Mouse (Mus musculus) heart, adult 9 months (tissue): ENCODE measurements around the gene Wdr1.
"Not testable (repeated sequence)": the region's sequence is repeated elsewhere in the genome, so short reads cannot be mapped to it uniquely, and the experiment has no call there.

ENCODE experiments used
- DNase-seq, 2 experiments: peaks; one replicate each; pipeline ENCODE4 v3.0.0; 2022; ENCODE audit warnings: low spot score in 2 of 2

Wdr1 gene

DNA sequence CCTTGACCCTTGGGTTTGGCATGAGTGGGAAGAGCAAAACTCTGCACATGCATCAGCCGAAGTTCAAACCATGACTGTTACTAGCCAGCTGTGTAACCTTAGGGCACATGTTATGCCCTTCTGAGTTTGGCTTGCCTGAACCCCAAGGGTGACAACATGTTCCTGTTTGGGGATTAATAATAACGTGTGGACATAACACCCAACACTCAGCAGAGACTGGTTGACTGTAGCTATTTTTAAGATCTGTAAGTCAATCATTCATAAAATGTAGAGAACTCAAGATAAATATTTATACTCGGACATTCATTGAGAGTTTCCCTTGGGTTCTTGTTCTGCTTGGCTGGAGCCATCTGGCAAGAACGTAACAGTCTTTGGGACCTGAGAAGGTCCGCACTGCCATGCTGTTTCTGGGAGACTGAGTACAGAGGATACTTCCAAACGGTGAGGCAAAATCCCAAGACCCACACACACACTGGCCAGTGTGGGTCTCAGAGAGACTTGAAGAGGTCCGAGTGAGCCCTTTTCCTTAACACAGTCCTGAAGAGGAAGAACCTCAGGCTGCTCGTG is 66.4 kb downstream of the Wdr1 start:
- no peak for DNase-seq

DNA sequence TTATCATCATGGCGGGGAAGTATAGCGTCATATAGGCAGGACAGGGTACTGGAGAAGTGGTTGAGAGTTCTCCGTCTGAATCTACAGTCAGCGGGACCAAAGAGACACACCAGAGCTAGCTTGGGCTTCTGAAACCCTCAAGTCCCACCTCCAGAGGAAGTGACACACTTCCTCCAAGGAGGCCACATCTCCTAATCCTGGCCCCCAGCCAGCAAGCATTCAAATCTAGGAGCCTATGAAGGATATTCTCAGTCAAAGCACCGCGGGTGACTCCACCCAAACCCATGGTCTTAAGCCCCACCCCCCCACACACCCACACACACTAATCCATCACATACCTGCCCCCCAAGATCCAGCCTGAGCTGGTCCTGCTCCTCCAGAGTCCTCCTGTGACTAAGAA is 69.1 kb downstream of the Wdr1 start:
- DNase-seq, result no peak

DNA sequence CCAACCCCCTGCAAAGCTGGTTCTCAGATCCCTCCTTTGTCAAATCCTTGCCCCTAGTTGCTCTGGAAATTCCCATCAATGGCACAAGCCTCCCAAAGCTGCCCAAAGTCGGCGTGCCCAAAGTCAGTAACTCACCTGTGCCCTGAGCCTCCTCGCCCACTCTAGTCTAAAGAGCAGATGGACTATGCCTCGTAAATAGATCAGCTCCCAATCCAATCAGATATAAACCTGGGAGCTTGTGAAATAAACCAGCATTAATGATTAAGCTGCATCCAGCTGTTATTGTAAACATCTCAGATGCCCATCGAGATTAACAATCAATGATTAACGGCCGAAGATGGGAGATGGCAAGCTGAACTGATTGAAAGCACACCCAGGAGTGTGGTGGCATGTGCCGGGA is 71.3 kb downstream of the Wdr1 start:
- DNase-seq, result no peak

DNA sequence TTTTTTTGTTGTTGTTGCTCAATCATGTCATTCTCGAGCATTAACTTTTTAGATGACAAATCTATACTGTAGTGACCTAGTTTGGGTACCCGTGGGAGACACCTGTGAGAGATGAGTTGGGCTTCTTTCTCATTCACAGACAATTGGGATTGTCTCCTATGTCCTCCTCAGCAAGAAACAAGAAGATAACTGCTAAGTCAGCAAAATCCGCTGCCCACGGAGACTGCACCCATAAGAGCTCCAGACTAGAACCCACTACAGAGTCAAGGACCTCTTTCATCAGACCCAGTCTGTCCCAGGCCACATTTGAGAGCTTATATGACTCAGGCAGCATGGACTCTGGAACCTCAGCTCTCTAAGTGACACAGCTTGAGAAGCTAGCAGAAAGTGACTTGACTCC is 73.3 kb downstream of the Wdr1 start:
- DNase-seq, result no peak

DNA sequence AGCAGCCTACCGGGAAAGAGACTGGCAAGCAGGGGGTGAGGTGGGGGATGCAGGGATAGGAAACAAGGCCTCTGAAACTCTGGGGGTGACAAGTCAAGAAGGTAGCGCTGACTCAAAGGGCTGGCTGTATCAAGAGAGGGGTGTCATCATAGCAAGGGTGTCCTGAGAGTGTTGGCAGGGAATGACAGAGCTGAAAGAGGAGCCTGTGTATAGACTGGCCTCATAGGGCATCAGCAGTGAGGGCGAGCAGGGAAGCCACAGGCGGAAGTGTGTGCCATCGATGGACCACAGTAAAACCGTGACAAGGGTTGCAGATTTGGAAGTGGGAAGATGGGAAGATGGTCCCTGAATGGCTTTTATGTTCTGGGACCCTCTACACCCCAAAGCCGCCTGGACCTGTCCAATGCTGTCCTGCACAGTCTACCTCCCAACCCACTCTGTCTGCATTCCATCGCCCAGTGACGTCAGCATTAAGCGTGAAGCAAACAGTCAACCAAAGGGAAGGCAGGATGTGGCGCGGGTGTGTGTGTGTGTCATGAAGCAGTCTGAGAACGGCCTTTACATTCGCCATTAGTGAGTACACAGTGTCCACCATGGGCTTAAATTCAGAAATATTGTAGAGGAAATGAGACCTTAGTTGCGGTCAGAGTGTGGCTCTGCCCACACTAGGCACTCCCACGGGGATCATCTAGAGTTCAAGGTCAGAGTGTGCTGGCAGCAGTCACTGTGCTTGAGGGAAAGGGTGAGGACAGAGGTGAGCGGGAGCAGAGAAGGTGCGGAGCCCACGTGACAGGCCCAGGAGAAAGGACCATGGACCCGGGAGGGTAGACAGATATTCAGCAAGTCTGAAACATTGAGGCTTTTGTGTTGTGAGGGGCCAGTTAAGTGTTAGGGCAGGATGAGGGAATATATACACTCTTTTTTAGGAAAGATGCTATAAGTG is 74.1 kb downstream of the Wdr1 start:
- DNase-seq, result no peak

DNA sequence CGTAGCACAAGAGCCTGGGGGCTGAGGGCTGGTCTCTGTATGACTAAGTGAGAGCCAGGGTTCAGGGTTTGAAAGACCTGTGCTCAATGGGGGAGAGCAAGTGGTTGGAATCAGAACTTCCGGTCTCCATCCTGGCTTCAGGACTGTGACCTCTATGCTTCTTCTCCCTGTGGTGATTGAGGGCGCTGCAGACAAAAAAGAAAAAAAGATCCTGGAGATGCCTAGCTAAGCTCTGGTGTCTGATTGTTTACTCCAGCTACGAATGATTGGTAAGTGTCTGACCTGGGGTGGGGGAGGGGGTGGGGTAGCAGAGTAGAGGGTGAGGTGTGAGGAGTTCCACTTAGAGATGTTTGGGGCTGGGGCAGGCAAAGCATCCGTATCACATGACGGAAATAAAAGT is 75.0 kb downstream of the Wdr1 start:
- DNase-seq, result no peak

DNA sequence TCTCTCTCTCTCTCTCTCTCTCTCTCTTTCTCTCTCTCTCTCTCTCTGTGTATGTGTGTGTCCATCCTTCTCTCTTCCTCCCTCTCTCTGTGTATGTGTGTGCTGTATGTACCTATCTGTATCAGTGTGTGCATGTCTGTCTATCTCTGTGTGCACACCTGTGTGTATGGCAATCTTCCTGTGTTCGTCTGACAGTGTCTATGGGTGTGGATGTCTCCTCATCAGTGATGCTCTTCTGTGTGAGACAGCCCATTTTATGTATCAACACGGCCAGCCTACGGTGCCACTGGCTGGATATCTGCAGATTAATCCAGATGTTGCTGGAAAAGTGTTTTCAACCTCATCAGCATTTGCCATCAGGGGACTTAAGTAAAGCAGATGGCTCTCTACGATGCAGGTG is 75.8 kb downstream of the Wdr1 start:
- no peak for DNase-seq

DNA sequence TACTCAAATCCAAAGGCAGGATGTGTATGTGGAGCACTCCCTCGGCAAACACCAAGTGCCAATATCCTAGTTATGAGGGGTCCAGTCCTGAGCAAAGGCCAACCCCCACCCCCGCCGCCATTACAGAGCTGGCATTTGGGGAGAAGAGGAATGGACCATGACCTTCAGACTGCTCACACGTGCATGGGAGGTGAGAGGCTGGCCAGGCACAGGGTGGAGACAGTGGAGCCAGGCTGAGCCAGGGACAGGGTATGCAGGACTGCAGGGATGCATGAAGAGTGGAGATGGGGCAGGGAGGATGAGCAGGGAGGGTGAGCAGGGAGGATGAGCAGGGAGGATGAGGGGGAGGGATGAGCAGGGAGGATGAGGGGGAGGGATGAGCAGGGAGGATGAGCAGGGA is 77.1 kb downstream of the Wdr1 start:
- DNase-seq, result no peak

DNA sequence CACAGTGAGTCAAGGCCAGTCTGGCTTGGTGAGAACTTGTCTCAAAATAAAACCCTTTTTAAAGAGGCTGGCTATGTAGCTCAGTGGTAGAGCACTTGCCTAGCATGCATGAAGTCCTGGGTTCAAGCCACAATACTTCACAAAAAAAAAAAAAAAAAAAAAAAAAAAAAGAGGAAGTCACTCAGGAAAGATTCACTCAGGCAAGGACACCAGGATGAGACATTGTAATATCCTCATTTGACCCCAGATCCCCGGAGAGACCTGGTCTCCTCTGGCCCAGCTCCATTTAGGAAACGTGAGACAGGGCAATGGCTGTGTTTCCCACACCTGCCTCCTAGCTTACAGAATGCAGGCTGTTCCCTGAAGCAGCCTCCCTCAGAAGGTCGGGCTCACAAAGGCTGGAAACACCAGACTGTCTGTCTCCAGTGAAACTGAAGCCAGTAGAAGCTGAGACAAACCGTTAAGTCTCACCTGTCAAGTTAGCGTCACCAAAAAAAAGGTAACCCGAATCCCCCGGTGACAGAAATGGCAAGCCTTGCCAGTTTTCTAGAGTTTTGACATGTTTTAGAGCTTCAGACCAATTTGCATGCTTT is 79.4 kb downstream of the Wdr1 start:
- no peak for DNase-seq

DNA sequence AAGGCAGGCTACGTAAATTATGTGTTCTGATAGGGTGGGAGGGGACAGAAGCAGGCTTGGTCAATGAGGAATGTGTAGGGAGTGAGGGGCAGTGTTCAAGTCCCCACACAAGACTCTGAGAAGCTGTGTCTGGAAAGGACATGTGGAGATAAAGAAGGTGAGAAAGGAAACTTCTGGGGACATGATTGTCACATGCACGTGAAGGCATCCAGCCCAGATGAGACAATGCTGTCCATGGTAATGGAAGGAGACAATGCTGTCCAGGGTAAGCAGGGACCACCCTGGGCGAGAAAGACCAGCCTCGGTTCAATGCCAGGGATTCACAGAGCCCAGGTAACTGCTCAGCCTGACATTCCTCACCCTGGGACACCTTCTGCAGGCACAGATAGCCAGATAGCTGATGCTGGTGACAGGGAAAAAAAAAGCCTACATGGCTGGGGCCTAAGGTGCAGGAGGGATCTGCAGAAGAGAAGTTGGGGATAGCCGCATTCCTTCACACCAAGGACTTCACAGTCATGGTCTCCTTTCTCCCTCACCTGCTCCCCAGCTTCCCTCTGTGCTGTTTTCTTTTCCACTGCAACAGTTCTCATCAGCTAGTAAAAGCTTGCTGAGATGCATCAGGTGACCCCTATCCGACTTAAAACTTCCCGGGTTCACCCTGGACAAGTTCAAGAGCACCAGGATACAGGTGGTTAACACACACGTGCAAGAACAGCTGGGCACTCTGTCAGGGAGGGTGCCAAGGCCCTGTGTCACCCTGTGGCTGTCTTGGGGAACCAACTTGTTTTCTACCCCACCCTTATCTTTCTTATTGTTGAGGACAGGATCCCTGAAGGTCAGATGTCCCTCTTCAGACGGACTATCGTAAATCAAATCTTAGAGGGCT is 82.0 kb downstream of the Wdr1 start:
- DNase-seq, result no peak

DNA sequence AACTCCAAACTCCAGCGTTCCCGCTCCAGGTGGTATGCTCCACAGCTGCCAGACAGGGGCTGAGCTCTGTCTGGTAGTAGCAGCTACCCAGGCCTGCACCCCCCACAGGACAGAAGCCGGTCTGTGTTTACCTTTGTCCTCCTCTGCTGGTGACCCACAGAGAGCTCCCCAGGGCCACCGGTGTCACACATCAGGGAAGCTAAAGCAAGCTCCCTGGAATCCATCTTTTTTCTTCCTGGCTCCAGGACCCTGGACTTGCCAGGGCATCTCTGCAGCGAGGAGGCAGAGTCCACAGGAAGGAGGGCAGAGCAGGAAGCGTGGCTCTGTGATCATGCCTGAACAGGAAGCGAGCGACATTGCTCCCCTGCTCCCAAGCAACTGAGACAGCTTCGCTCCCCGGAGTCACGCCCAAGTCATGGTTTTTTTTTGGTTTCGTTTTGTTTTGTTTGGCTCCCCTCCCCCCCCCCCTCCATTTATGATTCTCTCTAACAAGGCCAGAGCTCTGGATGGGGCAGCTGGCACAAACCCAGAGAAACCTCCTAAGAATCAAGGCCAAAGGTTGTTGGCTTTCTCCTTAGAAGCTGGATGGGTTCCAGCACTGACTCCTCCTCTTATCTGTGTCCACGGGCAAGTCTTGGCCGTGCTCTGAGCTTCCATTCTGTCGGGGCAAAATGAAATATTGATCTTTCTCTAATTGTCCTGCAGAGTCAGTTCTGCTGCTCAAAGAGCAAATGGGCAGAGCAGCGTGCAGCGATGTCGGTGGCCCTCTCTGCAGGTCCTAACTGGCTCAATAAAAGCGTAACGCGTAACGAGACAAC is 82.9 kb downstream of the Wdr1 start:
- DNase-seq, result peak; percentile 65 to 74

DNA sequence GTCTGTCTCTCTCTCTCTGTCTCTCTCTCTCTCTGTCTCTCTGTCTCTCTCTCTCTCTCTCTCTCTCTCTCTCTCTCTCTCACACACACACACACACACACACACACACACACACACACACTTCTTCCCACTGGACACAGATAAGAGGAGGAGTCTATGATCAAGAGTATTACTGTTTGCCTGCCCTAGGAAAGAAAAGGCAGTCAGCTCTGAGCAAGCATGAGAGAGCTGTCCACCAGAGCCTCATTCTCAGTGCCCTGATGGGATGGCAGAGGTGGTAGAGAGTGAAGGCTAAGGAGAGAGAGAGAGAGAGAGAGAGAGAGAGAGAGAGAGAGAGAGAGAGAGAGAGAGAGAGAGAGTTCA is 83.5 kb downstream of the Wdr1 start:
- DNase-seq, result not testable (repeated sequence)

DNA sequence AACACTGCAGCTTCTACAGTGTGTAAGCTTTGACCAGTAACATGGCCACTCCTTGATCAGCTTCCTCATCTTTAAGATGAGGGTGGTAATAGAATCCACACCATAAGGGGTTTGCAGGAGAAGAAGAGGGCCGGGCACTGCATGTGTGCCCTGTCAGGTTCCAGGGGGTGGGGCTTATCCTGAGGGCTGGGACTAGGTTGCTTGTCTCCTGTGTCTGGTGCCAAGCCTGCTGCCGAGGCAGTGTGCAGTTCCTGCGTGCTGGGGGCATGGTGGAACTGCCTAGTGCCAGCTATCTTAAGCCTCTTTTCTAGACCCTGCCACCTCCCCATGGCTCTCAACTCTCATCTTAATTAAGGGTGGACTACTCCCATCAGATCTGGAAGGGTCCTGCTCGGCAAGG is 84.0 kb downstream of the Wdr1 start:
- DNase-seq, result no peak

DNA sequence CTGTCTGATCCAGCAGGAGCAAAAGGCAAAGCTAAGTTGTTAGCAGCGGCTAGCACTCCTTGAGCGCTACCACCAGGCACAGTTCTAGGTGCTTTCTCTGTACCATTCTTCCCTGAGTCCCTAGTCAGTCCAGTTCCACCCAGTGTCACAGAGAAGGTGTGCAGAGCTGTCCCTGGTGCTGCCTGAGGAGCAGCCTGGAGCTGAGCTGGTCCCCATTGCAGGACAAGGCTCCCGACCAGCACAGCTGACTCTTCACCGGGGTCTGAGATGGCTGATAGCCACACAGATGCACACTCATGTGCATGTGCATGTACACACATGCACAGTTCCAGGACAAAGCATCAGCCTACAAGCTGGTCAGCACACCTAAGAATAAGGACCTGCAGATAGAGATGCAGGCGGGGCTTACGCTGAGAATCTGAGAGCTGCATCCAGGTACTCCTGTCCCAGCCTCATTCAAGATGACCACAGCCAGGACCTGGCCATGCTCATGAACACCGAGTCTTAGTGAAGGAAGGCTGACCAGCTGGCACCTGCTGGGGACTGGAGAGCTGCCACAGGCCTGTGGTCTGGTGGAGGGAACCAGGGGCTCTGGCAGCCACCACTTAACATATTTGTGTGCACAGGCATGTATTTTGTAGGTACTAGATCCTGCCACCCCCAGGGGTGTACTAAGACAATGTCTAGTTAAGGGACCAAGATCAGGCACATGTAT is 85.1 kb downstream of the Wdr1 start:
- no peak for DNase-seq

DNA sequence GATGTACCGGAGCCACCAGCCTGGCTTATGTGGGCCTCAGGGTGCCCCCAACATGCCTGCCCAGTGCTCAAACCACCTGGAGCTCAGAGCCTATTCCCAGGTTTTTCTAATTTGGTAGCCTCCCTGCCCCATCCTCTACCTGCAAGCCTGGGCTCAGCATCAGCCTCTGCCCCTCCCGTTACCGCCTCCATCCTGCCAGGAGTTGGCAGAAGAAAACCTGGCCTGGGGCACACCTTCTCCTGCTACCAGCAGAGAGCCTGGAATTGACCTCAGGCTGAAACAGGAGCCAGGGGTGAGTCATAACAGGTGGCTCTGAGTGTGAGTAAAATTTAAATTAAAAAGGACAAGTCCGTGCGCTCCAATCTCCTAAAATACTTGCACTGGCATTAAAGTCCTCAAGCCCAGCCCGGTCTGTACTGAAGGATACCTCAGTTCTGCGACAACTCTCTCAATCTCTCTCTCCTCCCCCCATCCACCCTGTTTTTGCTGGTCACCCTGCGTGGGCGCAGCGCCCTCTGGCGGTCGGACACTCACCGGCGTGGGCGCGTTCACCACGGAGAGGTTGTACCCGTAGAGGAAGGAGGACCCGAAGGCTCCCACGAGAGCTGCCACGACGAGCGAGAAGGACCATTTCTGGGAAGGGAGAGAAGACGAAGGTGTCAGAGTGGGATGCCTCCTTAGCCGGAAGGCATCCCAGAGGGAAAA is 86.0 kb downstream of the Wdr1 start:
- no peak for DNase-seq
